Mouse (Mus musculus) heart, embryonic 14.5 days (tissue): ENCODE measurements around the gene Slc27a5. TPM values are rescaled to one million over a fixed set of nuclear protein-coding genes. Genes with fewer than 3 reads are reported as not detected.
A peak's percentile ranks its signal among the peaks of the same experiment; 100 is the strongest.

ENCODE experiments used
- ATAC-seq: fragments of 200-750 bp; cut with Nextera tagmentation; 2 replicates; pipeline ENCODE4 v1.8.0; 2017; ENCODE audit warnings: low read depth, moderate TSS enrichment; ENCODE audit not compliant: insufficient number of reproducible peaks, insufficient read depth, low FRiP score
- H3K27ac ChIP-seq, 2 experiments: fragments of 200-500 bp in 1 of 2; fragments of 300-500 bp in 1 of 2; sonication (generic) in 1 of 2; replicated peaks in 1 of 2; 2 replicates each; pipeline ENCODE4 v1.5.1; 2012 to 2014; ENCODE audit warnings: low read depth in 2 of 2, low read length in 2 of 2, control low read depth in 1 of 2, mild to moderate bottlenecking in 1 of 2, mixed read lengths in 1 of 2; ENCODE audit not compliant: control insufficient read depth in 1 of 2, insufficient read depth in 1 of 2
- H3K27me3 ChIP-seq: fragments of 300-500 bp; sonication (generic); 2 replicates; pipeline ENCODE4 v1.6.1; 2014; ENCODE audit warnings: mild to moderate bottlenecking, low read length, control low read depth; ENCODE audit not compliant: control insufficient read depth, insufficient read depth
- H3K36me3 ChIP-seq: fragments of 300-500 bp; sonication (generic); 2 replicates; pipeline ENCODE4 v1.6.1; 2014; ENCODE audit warnings: mild to moderate bottlenecking, control low read depth, low read length, mixed read lengths; ENCODE audit not compliant: control insufficient read depth, insufficient read depth
- H3K4me1 ChIP-seq, 2 experiments: fragments of 200-500 bp in 1 of 2; fragments of 300-500 bp in 1 of 2; sonication (generic) in 1 of 2; 2 replicates each; pipeline ENCODE4 v1.6.1; 2012 to 2014; ENCODE audit warnings: low read length in 2 of 2, control low read depth in 1 of 2, mixed read lengths in 1 of 2; ENCODE audit not compliant: control insufficient read depth in 2 of 2, insufficient read depth in 2 of 2
- H3K4me2 ChIP-seq: fragments of 300-500 bp; sonication (generic); 2 replicates; pipeline ENCODE4 v1.6.1; 2014; ENCODE audit warnings: mild to moderate bottlenecking, low read length
- H3K4me3 ChIP-seq, 2 experiments: fragments of 200-500 bp in 1 of 2; fragments of 300-500 bp in 1 of 2; sonication (generic) in 1 of 2; 2 replicates each; pipeline ENCODE4 v1.5.1; 2012 to 2014; ENCODE audit warnings: low read length in 2 of 2, mild to moderate bottlenecking in 2 of 2, control low read depth in 1 of 2, low read depth in 1 of 2, moderate library complexity in 1 of 2; ENCODE audit not compliant: control insufficient read depth in 1 of 2, insufficient read depth in 1 of 2
- H3K9ac ChIP-seq: fragments of 300-500 bp; sonication (generic); 2 replicates; pipeline ENCODE4 v1.6.1; 2014; ENCODE audit warnings: mild to moderate bottlenecking, low read length
- H3K9me3 ChIP-seq: fragments of 300-500 bp; sonication (generic); 2 replicates; pipeline ENCODE4 v1.6.1; 2016; ENCODE audit warnings: low read length, control low read depth; ENCODE audit not compliant: control insufficient read depth
- WGBS: fragments of 180-500 bp; shearing (Covaris S2); extraction: QIAGEN DNeasy Blood & Tissue Kit; methylation state at CpG from one replicate; pipeline ENCODE4 v1.1.7; 2014; 5-methylcytosine and 5-hydroxymethylcytosine counted together
- polyA plus RNA-seq: library from polyadenylated mRNA; unstranded; fragments of >200 nt; fragmentation: Nextera tagmentation; extraction: Ambion mirVana; gene quantifications from 2 replicates; pipeline ENCODE4 v1.2.1, GENCODE M21; 2014

Slc27a5 gene
- polyA plus RNA-seq, 1 experiment from 2014 or later, result not detected

- peak overlapping the region; percentile 97 for H3K9ac ChIP-seq
- H3K4me1 ChIP-seq, result peaks cover 10 to 34% of the 10 kb centered on the region in 2 experiments
- ATAC-seq, result no peak
- WGBS, result 69% methylated on average over 1 of the region's 1 CpGs
- peaks cover 20% of the 10 kb centered on the region for H3K27me3 ChIP-seq
- H3K36me3 ChIP-seq, result peaks cover 16% of the 10 kb centered on the region
- peak overlapping the region; percentile 83 for H3K4me2 ChIP-seq
- peak overlapping the region; percentile 85 to 92 for H3K4me3 ChIP-seq
- H3K9me3 ChIP-seq, result 0 out of 2 replicates have a peak, but pooled peaks cover 2% of the 10 kb centered on the region
- H3K27ac ChIP-seq, result peak overlapping the region; percentile 98 to 100
Measured at GRCm38 (mm10) chr7:13039181-13039580, 41.2 kb upstream of the Slc27a5 start.

- Histone ChIP-seq H3K4me3 (peak overlapping the region; percentile 85 to 92), H3K9ac (peak overlapping the region; percentile 97), H3K4me1 (peaks cover 10 to 34% of the 10 kb centered on the region in 2 experiments), H3K4me2 (peak overlapping the region; percentile 83), H3K27ac (peak overlapping the region; percentile 98 to 100), H3K9me3 (0 out of 2 replicates have a peak, but pooled peaks cover 2% of the 10 kb centered on the region), H3K27me3 (peaks cover 16% of the 10 kb centered on the region), H3K36me3 (peaks cover 17% of the 10 kb centered on the region)
- WGBS, result 13% methylated on average over 15 of the region's 15 CpGs
- no peak for ATAC-seq
Measured at GRCm38 (mm10) chr7:13038621-13039169, 40.7 kb upstream of the Slc27a5 start.

GRCm38 (mm10) chr7:13037901-13038555, 40.0 kb upstream of the Slc27a5 start, which contains the start of gene Ube2m:
Gene Ube2m, minus strand, starts transcription at chr7:13038275.
- WGBS, result under 1% methylated on average over 62 of the region's 65 CpGs
- Histone ChIP-seq H3K27ac (peak within 1 kb of the TSS; percentile 98 to 100), H3K36me3 (peaks cover 23% of the 10 kb centered on the region), H3K9me3 (0 out of 2 replicates have a peak, but pooled peaks cover under 1% of the 10 kb centered on the region), H3K4me3 (peak within 1 kb of the TSS; percentile 85 to 92), H3K27me3 (peaks cover 9% of the 10 kb centered on the region), H3K9ac (peak within 1 kb of the TSS; percentile 97), H3K4me1 (peaks cover 11 to 35% of the 10 kb centered on the region in 2 experiments), H3K4me2 (peak within 1 kb of the TSS; percentile 83)
- ATAC-seq, result peak; percentile 92

GRCm38 (mm10) chr7:13037366-13037765, 39.4 kb upstream of the Slc27a5 start:
- no peak; the same call in 1 of the 2 replicates for ATAC-seq
- WGBS, result under 1% methylated on average over 27 of the region's 33 CpGs
- Histone ChIP-seq H3K4me2 (peak overlapping the region; percentile 83), H3K9me3 (no peaks in the 10 kb centered on the region), H3K27ac (peak overlapping the region; percentile 83 to 98), H3K27me3 (peaks cover 2% of the 10 kb centered on the region; the same call in 1 of the 2 replicates), H3K36me3 (peaks cover 30% of the 10 kb centered on the region), H3K4me1 (peaks cover 11 to 35% of the 10 kb centered on the region in 2 experiments), H3K9ac (peak overlapping the region; percentile 97), H3K4me3 (peak overlapping the region; percentile 85 to 92)

- Histone ChIP-seq H3K9me3 (no peaks in the 10 kb centered on the region), H3K27ac (peak overlapping the region; percentile 83 to 98), H3K9ac (peak overlapping the region; percentile 97), H3K36me3 (peaks cover 35% of the 10 kb centered on the region), H3K4me1 (peaks cover 11 to 35% of the 10 kb centered on the region in 2 experiments), H3K27me3 (no peaks in the 10 kb centered on the region), H3K4me3 (peak overlapping the region; percentile 85 to 92), H3K4me2 (peak overlapping the region; percentile 83)
- no peak for ATAC-seq
- 30% methylated on average over 4 of the region's 4 CpGs for WGBS
Measured at GRCm38 (mm10) chr7:13036806-13037205, 38.8 kb upstream of the Slc27a5 start.

GRCm38 (mm10) chr7:13035211-13035855, 37.3 kb upstream of the Slc27a5 start:
- ATAC-seq, result no peak
- Histone ChIP-seq H3K27me3 (no peaks in the 10 kb centered on the region), H3K4me2 (peak overlapping the region; percentile 95; the same call in 1 of the 2 replicates), H3K9ac (peak overlapping the region; percentile 92; the same call in 1 of the 2 replicates), H3K9me3 (no peaks in the 10 kb centered on the region), H3K4me1 (peaks cover 11 to 35% of the 10 kb centered on the region in 2 experiments), H3K4me3 (no peak overlapping the region), H3K27ac (peak overlapping the region in 1 of 2 experiments; percentile 91; a peak in 2 of 4 replicates), H3K36me3 (peaks cover 50% of the 10 kb centered on the region)
- WGBS, result 88% methylated on average over 17 of the region's 17 CpGs

GRCm38 (mm10) chr7:13034148-13034977, 36.4 kb upstream of the Slc27a5 start, which contains the start of gene Chmp2a:
Gene Chmp2a, minus strand, starts transcription at chr7:13034807.
- H3K36me3 ChIP-seq, result peaks cover 60% of the 10 kb centered on the region
- 1% methylated on average over 42 of the region's 45 CpGs for WGBS
- H3K4me1 ChIP-seq, result peaks cover 11 to 33% of the 10 kb centered on the region in 2 experiments
- H3K4me3 ChIP-seq, result peak within 1 kb of the TSS; percentile 56 to 69
- peak within 1 kb of the TSS; percentile 92 for H3K9ac ChIP-seq
- peak within 1 kb of the TSS; percentile 95 for H3K4me2 ChIP-seq
- peak; percentile 74 for ATAC-seq
- no peaks in the 10 kb centered on the region for H3K9me3 ChIP-seq
- H3K27ac ChIP-seq, result peak within 1 kb of the TSS; percentile 78 to 91
- H3K27me3 ChIP-seq, result no peaks in the 10 kb centered on the region
